Mouse (Mus musculus) lung, embryonic 15.5 days (tissue): ENCODE results near the gene Nav1. TPM values are rescaled to one million over a fixed set of nuclear protein-coding genes. Genes with fewer than 3 reads are reported as not detected.

ENCODE experiments used
- ATAC-seq: fragments of 200-750 bp; cut with Nextera tagmentation; 2 replicates; pipeline ENCODE4 v1.8.0; 2017; ENCODE audit warnings: moderate number of reproducible peaks, borderline replicate concordance; ENCODE audit not compliant: low FRiP score, low TSS enrichment; ENCODE audit errors: extremely low read depth
- H3K27ac ChIP-seq: fragments of 300-500 bp; sonication (generic); 2 replicates; pipeline ENCODE4 v1.5.1; 2015; ENCODE audit warnings: moderate library complexity, mild to moderate bottlenecking, inconsistent platforms
- H3K27me3 ChIP-seq: fragments of 300-500 bp; sonication (generic); 2 replicates; pipeline ENCODE4 v1.6.1; 2015; ENCODE audit warnings: inconsistent platforms
- H3K36me3 ChIP-seq: fragments of 300-500 bp; sonication (generic); 2 replicates; pipeline ENCODE4 v1.6.1; 2015; ENCODE audit warnings: inconsistent platforms
- H3K4me1 ChIP-seq: fragments of 300-500 bp; sonication (generic); 2 replicates; pipeline ENCODE4 v1.6.1; 2015; ENCODE audit warnings: inconsistent platforms
- H3K4me2 ChIP-seq: fragments of 300-500 bp; sonication (generic); 2 replicates; pipeline ENCODE4 v1.6.1; 2015; ENCODE audit warnings: inconsistent platforms, mild to moderate bottlenecking, moderate library complexity
- H3K4me3 ChIP-seq: fragments of 300-500 bp; sonication (generic); 2 replicates; pipeline ENCODE4 v1.5.1; 2015; ENCODE audit warnings: mild to moderate bottlenecking, inconsistent platforms
- H3K9ac ChIP-seq: fragments of 300-500 bp; sonication (generic); 2 replicates; pipeline ENCODE4 v1.6.1; 2015; ENCODE audit warnings: inconsistent platforms
- H3K9me3 ChIP-seq: fragments of 300-500 bp; sonication (generic); 2 replicates; pipeline ENCODE4 v1.6.1; 2016; ENCODE audit warnings: inconsistent platforms
- WGBS: fragments of 180-500 bp; shearing (Covaris S2); methylation state at CpG from one replicate; pipeline ENCODE4 v1.1.7; 2015; 5-methylcytosine and 5-hydroxymethylcytosine counted together
- polyA plus RNA-seq: library from polyadenylated mRNA; unstranded; fragments of >200 nt; fragmentation: Nextera tagmentation; extraction: Ambion mirVana; gene quantifications from 2 replicates; pipeline ENCODE4 v1.2.1, GENCODE M21; 2015

The Nav1 gene
- polyA plus RNA-seq, 1 experiment from 2014 or later: 11.6 TPM

- Histone ChIP-seq H3K36me3 (0 out of 2 replicates have a peak, but pooled peaks cover 3% of the 10 kb centered on the region), H3K4me3 (no peak overlapping the region), H3K27ac (peak overlapping the region; percentile 48; the same call in 1 of the 2 replicates), H3K9me3 (no peaks in the 10 kb centered on the region), H3K4me2 (no peak overlapping the region), H3K27me3 (no peaks in the 10 kb centered on the region; the same call in 1 of the 2 replicates), H3K9ac (no peak overlapping the region), H3K4me1 (peaks cover 44% of the 10 kb centered on the region)
- 45% methylated on average over 13 of the region's 13 CpGs for WGBS
- peak; percentile 80; the same call in 1 of the 2 replicates for ATAC-seq
Measured at GRCm38 (mm10) chr1:135520550-135521168, 86.4 kb downstream of the Nav1 start.

GRCm38 (mm10) chr1:135518661-135519060 lies 88.4 kb downstream of the Nav1 start:
- ATAC-seq: no peak
- Histone ChIP-seq H3K4me2 (no peak overlapping the region), H3K36me3 (0 out of 2 replicates have a peak, but pooled peaks cover 3% of the 10 kb centered on the region), H3K27ac (no peak overlapping the region), H3K27me3 (no peaks in the 10 kb centered on the region; the same call in 1 of the 2 replicates), H3K9me3 (no peaks in the 10 kb centered on the region), H3K4me1 (peaks cover 54% of the 10 kb centered on the region), H3K4me3 (no peak overlapping the region), H3K9ac (no peak overlapping the region)
- 40% methylated on average over 5 of the region's 5 CpGs for WGBS

GRCm38 (mm10) chr1:135517469-135517868 lies 89.6 kb downstream of the Nav1 start:
- peaks cover 49% of the 10 kb centered on the region for H3K4me1 ChIP-seq
- no peak overlapping the region for H3K27ac ChIP-seq
- H3K27me3 ChIP-seq: no peaks in the 10 kb centered on the region; the same call in 1 of the 2 replicates
- H3K4me2 ChIP-seq: no peak overlapping the region
- H3K4me3 ChIP-seq: no peak overlapping the region
- no peak overlapping the region for H3K9ac ChIP-seq
- no peak for ATAC-seq
- 89% methylated on average over 6 of the region's 6 CpGs for WGBS
- no peaks in the 10 kb centered on the region for H3K9me3 ChIP-seq
- H3K36me3 ChIP-seq: 0 out of 2 replicates have a peak, but pooled peaks cover 3% of the 10 kb centered on the region

GRCm38 (mm10) chr1:135516511-135517305 lies 90.4 kb downstream of the Nav1 start:
- no peak for ATAC-seq
- Histone ChIP-seq H3K27me3 (no peaks in the 10 kb centered on the region; the same call in 1 of the 2 replicates), H3K4me1 (peaks cover 49% of the 10 kb centered on the region), H3K9ac (no peak overlapping the region), H3K4me2 (no peak overlapping the region), H3K9me3 (no peaks in the 10 kb centered on the region), H3K27ac (no peak overlapping the region), H3K36me3 (0 out of 2 replicates have a peak, but pooled peaks cover under 1% of the 10 kb centered on the region), H3K4me3 (no peak overlapping the region)
- 51% methylated on average over 10 of the region's 10 CpGs for WGBS

GRCm38 (mm10) chr1:135515633-135516238 lies 91.4 kb downstream of the Nav1 start:
- Histone ChIP-seq H3K4me2 (peak overlapping the region; percentile 23; the same call in 1 of the 2 replicates), H3K9me3 (no peaks in the 10 kb centered on the region), H3K36me3 (no peaks in the 10 kb centered on the region), H3K27me3 (no peaks in the 10 kb centered on the region; the same call in 1 of the 2 replicates), H3K27ac (no peak overlapping the region), H3K4me1 (peaks cover 49% of the 10 kb centered on the region), H3K4me3 (no peak overlapping the region), H3K9ac (no peak overlapping the region)
- no peak for ATAC-seq
- 31% methylated on average over 12 of the region's 12 CpGs for WGBS

- Histone ChIP-seq H3K9me3 (no peaks in the 10 kb centered on the region), H3K27ac (peak overlapping the region; percentile 29; the same call in 1 of the 2 replicates), H3K36me3 (no peaks in the 10 kb centered on the region), H3K4me2 (peak overlapping the region; percentile 23; the same call in 1 of the 2 replicates), H3K4me3 (no peak overlapping the region), H3K4me1 (peaks cover 50% of the 10 kb centered on the region), H3K27me3 (no peaks in the 10 kb centered on the region; the same call in 1 of the 2 replicates), H3K9ac (no peak overlapping the region)
- ATAC-seq: peak; percentile 63; the same call in 1 of the 2 replicates
- 27% methylated on average over 9 of the region's 9 CpGs for WGBS
Measured at GRCm38 (mm10) chr1:135514913-135515632, 92.0 kb downstream of the Nav1 start.

- Histone ChIP-seq H3K27me3 (no peaks in the 10 kb centered on the region; the same call in 1 of the 2 replicates), H3K4me1 (peaks cover 60% of the 10 kb centered on the region), H3K4me2 (no peak overlapping the region), H3K27ac (no peak overlapping the region), H3K36me3 (no peaks in the 10 kb centered on the region), H3K4me3 (no peak overlapping the region), H3K9ac (no peak overlapping the region), H3K9me3 (no peaks in the 10 kb centered on the region)
- ATAC-seq: no peak
- 53% methylated on average over 4 of the region's 4 CpGs for WGBS
Measured at GRCm38 (mm10) chr1:135514046-135514445, 93.0 kb downstream of the Nav1 start.

GRCm38 (mm10) chr1:135513464-135513863 lies 93.6 kb downstream of the Nav1 start:
- no peaks in the 10 kb centered on the region; the same call in 1 of the 2 replicates for H3K27me3 ChIP-seq
- no peak overlapping the region for H3K4me3 ChIP-seq
- H3K4me2 ChIP-seq: no peak overlapping the region
- peaks cover 66% of the 10 kb centered on the region for H3K4me1 ChIP-seq
- no peak overlapping the region for H3K27ac ChIP-seq
- no peaks in the 10 kb centered on the region for H3K36me3 ChIP-seq
- no peak overlapping the region for H3K9ac ChIP-seq
- no peak for ATAC-seq
- no peaks in the 10 kb centered on the region for H3K9me3 ChIP-seq
- WGBS: 62% methylated on average over 5 of the region's 5 CpGs

- H3K9me3 ChIP-seq: no peaks in the 10 kb centered on the region
- peak; percentile 37; the same call in 1 of the 2 replicates for ATAC-seq
- H3K4me1 ChIP-seq: peaks cover 68% of the 10 kb centered on the region
- no peak overlapping the region for H3K27ac ChIP-seq
- H3K4me3 ChIP-seq: peak overlapping the region; percentile 44
- peak overlapping the region; percentile 73 for H3K4me2 ChIP-seq
- no peaks in the 10 kb centered on the region; the same call in 1 of the 2 replicates for H3K27me3 ChIP-seq
- WGBS: 10% methylated on average over 30 of the region's 30 CpGs
- H3K9ac ChIP-seq: peak overlapping the region; percentile 39
- H3K36me3 ChIP-seq: no peaks in the 10 kb centered on the region
Measured at GRCm38 (mm10) chr1:135510346-135510977, 96.6 kb downstream of the Nav1 start.

GRCm38 (mm10) chr1:135509145-135510084 lies 97.7 kb downstream of the Nav1 start:
- Histone ChIP-seq H3K4me1 (peaks cover 65% of the 10 kb centered on the region), H3K9me3 (no peaks in the 10 kb centered on the region), H3K36me3 (no peaks in the 10 kb centered on the region), H3K27me3 (no peaks in the 10 kb centered on the region; the same call in 1 of the 2 replicates), H3K9ac (peak overlapping the region; percentile 39; the same call in 1 of the 2 replicates), H3K4me3 (peak overlapping the region; percentile 44), H3K4me2 (peak overlapping the region; percentile 73), H3K27ac (no peak overlapping the region)
- no peak for ATAC-seq
- 21% methylated on average over 15 of the region's 16 CpGs for WGBS
